Mouse (Mus musculus) CH12.LX (cell line): Measurements from ENCODE around the gene Mcm5. TPM values are rescaled to one million over a fixed set of nuclear protein-coding genes. Genes with fewer than 3 reads are reported as not detected.

Experiments used
- DNase-seq: peaks from one replicate; pipeline ENCODE4 v3.0.0-alpha.2; 2013; ENCODE audit errors: extremely low read depth
- H3K27ac ChIP-seq: 2 replicates; pipeline ENCODE4 v1.5.1; 2012; ENCODE audit warnings: low read depth, mild to moderate bottlenecking, control low read depth, moderate library complexity; ENCODE audit not compliant: insufficient read depth
- H3K27me3 ChIP-seq: replicated peaks from 2 replicates; pipeline ENCODE3; 2012; ENCODE audit warnings: inconsistent platforms
- H3K36me3 ChIP-seq, 2 experiments: replicated peaks in 1 of 2; 2 replicates each; pipeline versions ENCODE3 to v1.6.1; 2012; ENCODE audit warnings: inconsistent platforms in 1 of 2, low read length in 1 of 2, mild to moderate bottlenecking in 1 of 2, mixed read lengths in 1 of 2, moderate library complexity in 1 of 2; ENCODE audit not compliant: control insufficient read depth in 1 of 2, insufficient read depth in 1 of 2
- H3K4me1 ChIP-seq, 2 experiments: 2 replicates each; pipeline ENCODE4 v1.6.1; 2012; ENCODE audit warnings: inconsistent platforms in 1 of 2, moderate library complexity in 1 of 2; ENCODE audit not compliant: insufficient read depth in 2 of 2, control insufficient read depth in 1 of 2
- H3K4me2 ChIP-seq: 2 replicates; pipeline ENCODE4 v1.6.1; 2012; ENCODE audit warnings: low read depth, mild to moderate bottlenecking, control low read depth; ENCODE audit not compliant: poor library complexity, insufficient read depth, severe bottlenecking
- H3K4me3 ChIP-seq, 3 experiments: fragments of 150-350 bp in 1 of 3; sonication (generic) in 1 of 3; replicated peaks in 1 of 3; 2 replicates each; pipeline versions ENCODE3 to v1.5.1; 2011 to 2012; ENCODE audit warnings: low read depth in 2 of 3, low read length in 2 of 3, mild to moderate bottlenecking in 2 of 3, moderate library complexity in 2 of 3, control low read depth in 1 of 3, improper control_type of control experiment in 1 of 3, inconsistent platforms in 1 of 3, mixed read lengths in 1 of 3; ENCODE audit not compliant: poor library complexity in 1 of 3
- H3K79me2 ChIP-seq: replicated peaks from 2 replicates; pipeline ENCODE4 v1.6.1; 2012; ENCODE audit warnings: mild to moderate bottlenecking, moderate library complexity; ENCODE audit not compliant: control insufficient read depth, poor library complexity, insufficient read depth, severe bottlenecking; ENCODE audit errors: extremely low read depth
- H3K9ac ChIP-seq: 2 replicates; pipeline ENCODE4 v1.6.1; 2012; ENCODE audit warnings: low read depth, mild to moderate bottlenecking, control low read depth, moderate library complexity; ENCODE audit not compliant: insufficient read depth
- H3K9me3 ChIP-seq: replicated peaks from 2 replicates; pipeline ENCODE3; 2012; ENCODE audit warnings: low read length, inconsistent platforms, mixed read lengths
- BHLHE40 ChIP-seq: IDR thresholded peaks from 2 replicates; pipeline ENCODE4 v1.6.1; 2011; ENCODE audit warnings: mild to moderate bottlenecking, low read depth, low read length, improper control_type of control experiment
- CTCF ChIP-seq, 2 experiments: IDR thresholded peaks in 1 of 2; conservative IDR thresholded peaks in 1 of 2; 2 replicates each; pipeline ENCODE4 v1.5.1; 2011 to 2012; ENCODE audit warnings: low read depth in 2 of 2, low read length in 2 of 2, improper control_type of control experiment in 1 of 2, inconsistent platforms in 1 of 2, mild to moderate bottlenecking in 1 of 2, moderate library complexity in 1 of 2
- E2F4 ChIP-seq: IDR thresholded peaks from 2 replicates; pipeline ENCODE4 v1.6.1; 2011; ENCODE audit warnings: low read depth, low read length, improper control_type of control experiment; ENCODE audit not compliant: insufficient replicate concordance
- EP300 ChIP-seq: IDR thresholded peaks from 2 replicates; pipeline ENCODE4 v1.6.1; 2011; ENCODE audit warnings: low read length, improper control_type of control experiment
- ETS1 ChIP-seq: conservative IDR thresholded peaks from 2 replicates; pipeline ENCODE4 v1.6.1; 2012; ENCODE audit warnings: low read depth, mild to moderate bottlenecking, inconsistent platforms, low read length, improper control_type of control experiment, moderate library complexity
- IRF4 ChIP-seq: IDR thresholded peaks from 2 replicates; pipeline ENCODE4 v1.6.1; 2014; ENCODE audit warnings: low read depth, mild to moderate bottlenecking, inconsistent platforms, low read length, improper control_type of control experiment
- JUN ChIP-seq: IDR thresholded peaks from 2 replicates; pipeline ENCODE4 v1.6.1; 2011; ENCODE audit warnings: low read depth, mild to moderate bottlenecking, low read length, improper control_type of control experiment, moderate library complexity; ENCODE audit not compliant: insufficient read depth
- KAT2A ChIP-seq: IDR thresholded peaks from 2 replicates; pipeline ENCODE4 v1.6.1; 2012; ENCODE audit warnings: low read length, improper control_type of control experiment, inconsistent platforms; ENCODE audit not compliant: insufficient replicate concordance
- MAFK ChIP-seq: IDR thresholded peaks from 2 replicates; pipeline ENCODE4 v1.6.1; 2011; ENCODE audit warnings: low read length, improper control_type of control experiment; ENCODE audit not compliant: insufficient replicate concordance
- MEF2A ChIP-seq: IDR thresholded peaks from 2 replicates; pipeline ENCODE4 v1.6.1; 2014; ENCODE audit warnings: low read depth, mild to moderate bottlenecking, inconsistent platforms, low read length, improper control_type of control experiment, borderline replicate concordance
- MXI1 ChIP-seq: IDR thresholded peaks from 2 replicates; pipeline ENCODE4 v1.6.1; 2011; ENCODE audit warnings: mild to moderate bottlenecking, low read depth, low read length, improper control_type of control experiment
- MYC ChIP-seq: IDR thresholded peaks from 2 replicates; pipeline ENCODE4 v1.6.1; 2011; ENCODE audit warnings: low read depth, mild to moderate bottlenecking, improper control_type of control experiment, low read length
- NELFE ChIP-seq: IDR thresholded peaks from 2 replicates; pipeline ENCODE4 v1.6.1; 2011; ENCODE audit warnings: low read depth, low read length, improper control_type of control experiment
- NRF1 ChIP-seq: IDR thresholded peaks from 2 replicates; pipeline ENCODE4 v1.6.1; 2014; ENCODE audit warnings: low read depth, mild to moderate bottlenecking, inconsistent platforms, low read length, improper control_type of control experiment, moderate library complexity
- POLR2A ChIP-seq: IDR thresholded peaks from 2 replicates; pipeline ENCODE4 v1.6.1; 2011; ENCODE audit warnings: low read depth, mild to moderate bottlenecking, improper control_type of control experiment, low read length
- POLR2AphosphoS2 ChIP-seq: IDR thresholded peaks from 2 replicates; pipeline ENCODE4 v1.6.1; 2011; ENCODE audit warnings: low read depth, low read length, improper control_type of control experiment
- RAD21 ChIP-seq: IDR thresholded peaks from 2 replicates; pipeline ENCODE4 v1.6.1; 2011; ENCODE audit warnings: low read depth, mild to moderate bottlenecking, low read length, improper control_type of control experiment, moderate library complexity
- SIN3A ChIP-seq: IDR thresholded peaks from 2 replicates; pipeline ENCODE4 v1.6.1; 2012; ENCODE audit warnings: low read length, improper control_type of control experiment, inconsistent platforms
- SMC3 ChIP-seq: IDR thresholded peaks from 2 replicates; pipeline ENCODE4 v1.6.1; 2011; ENCODE audit warnings: low read depth, low read length, improper control_type of control experiment
- UBTF ChIP-seq: IDR thresholded peaks from 2 replicates; pipeline ENCODE4 v1.6.1; 2012; ENCODE audit warnings: low read depth, mild to moderate bottlenecking, inconsistent platforms, low read length, improper control_type of control experiment, moderate library complexity
- USF2 ChIP-seq: conservative IDR thresholded peaks from 2 replicates; pipeline ENCODE4 v1.6.1; 2011; ENCODE audit warnings: low read depth, low read length, improper control_type of control experiment
- ZC3H11A ChIP-seq: IDR thresholded peaks from 2 replicates; pipeline ENCODE4 v1.6.1; 2012; ENCODE audit warnings: low read depth, mild to moderate bottlenecking, inconsistent platforms, low read length, improper control_type of control experiment
- ZNF384 ChIP-seq: IDR thresholded peaks from 2 replicates; pipeline ENCODE4 v1.6.1; 2012; ENCODE audit warnings: low read depth, low read length, improper control_type of control experiment, inconsistent platforms
- dilution Hi-C: fragments of 300-500 bp; cut with MboI; formaldehyde crosslinking; loops from 2 replicates; pipeline ENCODE4 v1.14.3; 2020; ENCODE audit warnings: low sequenced_read_pairs; ENCODE audit not compliant: extremely low pct_unique_long_range_greater_than_20kb, extremely low pct_ligation_motif_present
- in situ Hi-C: fragments of 300-500 bp; cut with MboI; formaldehyde crosslinking; loops from 3 replicates; pipeline ENCODE4 v1.14.3; 2019; ENCODE audit warnings: low sequenced_read_pairs, low pct_ligation_motif_present, low pct_unique_long_range_greater_than_20kb, mixed read lengths
- polyA plus RNA-seq: library from polyadenylated mRNA; unstranded; fragments of >175 nt; gene quantifications from 2 replicates; pipeline ENCODE4 v1.2.1, GENCODE M21; 2012; ENCODE audit warnings: low read depth; ENCODE audit not compliant: insufficient read length
- total RNA-seq, 2 experiments: library from RNA; depleted of rRNA; stranded (reverse); fragments of 300-350 nt in 1 of 2; fragments of >200 nt in 1 of 2; gene quantifications; 2 replicates each; pipeline ENCODE4 v1.2.3; 2012 to 2014

Gene Mcm5
- total and polyA plus RNA-seq, 3 experiments: 259 to 332 (median 282) TPM

DNA sequence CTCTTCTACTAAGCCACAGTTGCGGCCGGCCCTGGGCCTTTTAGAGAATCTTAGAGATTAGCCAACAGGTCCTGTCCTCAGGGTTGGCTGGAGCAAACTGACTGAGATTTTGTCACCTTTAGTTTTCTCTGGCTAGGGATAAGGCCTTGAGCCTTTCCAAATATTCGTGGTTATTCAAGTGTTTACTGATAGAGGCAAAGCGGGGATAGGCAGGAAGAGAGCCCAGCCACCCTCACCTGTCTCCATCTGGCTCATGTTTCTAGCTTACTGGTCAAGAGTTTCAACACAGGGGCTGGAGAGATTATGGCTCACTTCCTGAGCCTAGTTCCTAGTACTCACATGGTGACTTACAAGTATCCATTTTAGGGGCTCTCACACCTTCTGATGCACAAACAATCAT, 6.4 kb upstream of the Mcm5 start:
- Histone ChIP-seq H3K4me2 (no peak overlapping the region), H3K4me3 (no peak overlapping the region), H3K36me3 (peaks cover 32 to 59% of the 10 kb centered on the region in 2 experiments), H3K79me2 (no peaks in the 10 kb centered on the region), H3K9me3 (no peaks in the 10 kb centered on the region), H3K27me3 (no peaks in the 10 kb centered on the region), H3K9ac (no peak overlapping the region), H3K27ac (no peak overlapping the region)
- in situ Hi-C loops (no loop called here), dilution Hi-C loops (no loop called here)
- no peak for DNase-seq
- no peak for TF ChIP-seq ZC3H11A
- TF ChIP-seq RAD21: no peak
- TF ChIP-seq JUN: no peak
- TF ChIP-seq CTCF (conservative IDR thresholded peaks at IDR 0.05 in 1 of 2, IDR thresholded peaks at IDR 0.05 in 1 of 2; ENCODE audit: low read depth in 2 of 2, low read length in 2 of 2): no peak
- no peak for TF ChIP-seq POLR2A
- no peak for TF ChIP-seq EP300
- no peak for TF ChIP-seq KAT2A
- TF ChIP-seq MEF2A: no peak
- TF ChIP-seq, all 38 proteins: peak for 0
- peaks cover 0 to under 1% of the 10 kb centered on the region in 2 experiments; a peak in 2 of 4 replicates for H3K4me1 ChIP-seq

DNA sequence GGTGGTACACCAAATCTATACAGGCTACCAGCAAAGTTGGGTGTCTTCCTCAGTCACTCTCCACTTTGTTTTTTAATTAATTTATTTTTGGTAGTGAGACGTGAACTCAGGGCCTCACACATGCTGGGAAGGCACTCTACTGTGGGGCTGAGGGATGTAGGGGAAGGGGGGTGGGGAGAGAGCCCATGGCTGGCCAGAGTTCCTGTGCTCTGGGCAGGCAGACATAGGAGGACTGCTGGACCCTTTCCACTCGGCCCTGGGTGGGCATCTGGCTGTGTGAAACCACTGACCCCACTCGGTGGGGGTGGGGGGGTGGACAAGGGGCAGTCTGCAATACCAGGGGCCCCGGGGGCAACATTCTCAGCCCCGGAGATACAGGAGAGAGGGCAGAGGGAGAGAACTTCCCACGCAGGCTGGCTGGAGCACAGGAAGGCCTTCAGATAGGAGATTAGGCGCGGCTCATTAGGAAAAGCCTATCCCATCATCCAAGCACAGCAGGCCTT, 5.9 kb upstream of the Mcm5 start:
- no peak for TF ChIP-seq NELFE
- no peak for TF ChIP-seq RAD21
- TF ChIP-seq MXI1: no peak
- no peak for TF ChIP-seq MYC
- TF ChIP-seq MAFK: no peak
- peaks cover 28 to 54% of the 10 kb centered on the region in 2 experiments for H3K36me3 ChIP-seq
- dilution Hi-C loops (no loop called here), in situ Hi-C loops (no loop called here)
- H3K4me2 ChIP-seq: no peak overlapping the region
- peaks cover 0 to 4% of the 10 kb centered on the region in 2 experiments; a peak in 2 of 4 replicates for H3K4me1 ChIP-seq
- no peaks in the 10 kb centered on the region for H3K9me3 ChIP-seq
- H3K9ac ChIP-seq: no peak overlapping the region
- no peaks in the 10 kb centered on the region for H3K27me3 ChIP-seq
- no peak overlapping the region for H3K27ac ChIP-seq
- DNase-seq: no peak
- no peaks in the 10 kb centered on the region for H3K79me2 ChIP-seq
- H3K4me3 ChIP-seq: no peak overlapping the region

DNA sequence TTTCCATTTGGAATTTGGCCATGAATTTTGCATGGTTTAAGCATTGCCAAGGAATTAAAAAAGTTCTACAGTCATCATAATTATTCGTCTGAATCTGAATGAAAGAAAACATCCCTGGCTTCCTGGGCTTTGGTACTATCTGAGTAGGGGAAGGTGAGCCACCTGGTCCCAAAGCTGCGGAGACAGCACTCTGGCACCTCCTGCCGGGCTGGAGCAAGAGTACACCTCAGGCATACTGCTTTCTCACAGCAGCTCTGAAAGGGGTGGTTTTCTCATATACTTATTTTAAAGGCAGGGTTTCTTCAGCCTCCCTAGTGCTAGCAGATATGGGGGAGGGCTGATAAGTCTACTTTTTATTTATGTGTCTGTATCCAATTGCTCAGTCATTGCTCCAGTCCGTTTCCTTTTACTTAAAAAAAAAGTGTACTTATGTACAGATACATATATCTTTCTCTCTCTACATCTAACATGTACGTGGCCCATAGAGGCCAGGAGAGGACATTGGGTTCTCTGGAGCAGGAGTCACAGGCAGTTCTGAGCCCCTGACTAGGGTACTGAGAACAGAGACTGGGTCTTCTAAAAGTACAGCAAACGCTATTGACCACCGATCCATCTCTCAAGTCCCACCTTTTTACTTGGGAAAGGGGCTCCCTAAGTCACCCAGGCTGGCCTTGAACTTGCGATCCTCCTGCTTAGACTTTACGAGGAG, 688 bp upstream of the Mcm5 start:
- in situ Hi-C loops: loop anchor here (5.0 kb wide), 1 partner anchor 36 kb away; no protein-coding TSS in a partner anchor
- H3K9me3 ChIP-seq: no peaks in the 10 kb centered on the region
- TF ChIP-seq CTCF (conservative IDR thresholded peaks at IDR 0.05 in 1 of 2, IDR thresholded peaks at IDR 0.05 in 1 of 2; ENCODE audit: low read depth in 2 of 2, low read length in 2 of 2) (peak; percentile 66 to 96), E2F4 (no peak), SMC3 (peak; percentile 95), UBTF (no peak), MEF2A (peak; percentile 35; the same call in 1 of the 2 replicates), RAD21 (peak; percentile 95), BHLHE40 (peak; percentile 60), SIN3A (peak; percentile 74), POLR2AphosphoS2 (no peak), NRF1 (0 out of 2 replicates have a peak, but pooled peaks have one; percentile 36), IRF4 (peak; percentile 62), NELFE (peak; percentile 59; the same call in 1 of the 2 replicates), USF2 (no peak), ZNF384 (0 out of 2 replicates have a peak, but pooled peaks have one; percentile 11), ETS1 (no peak)

More for the DNA sequence above, 688 bp upstream of the Mcm5 start:
- DNase-seq: peak; percentile 86
- H3K4me2 ChIP-seq: peak overlapping the region; percentile 59
- dilution Hi-C loops: no loop called here
- peak overlapping the region; percentile 64 to 90 (median 72) for H3K4me3 ChIP-seq
- H3K79me2 ChIP-seq: peaks cover 36% of the 10 kb centered on the region
- peak overlapping the region; percentile 42; the same call in 1 of the 2 replicates for H3K27ac ChIP-seq
- H3K36me3 ChIP-seq: peaks cover 24 to 50% of the 10 kb centered on the region in 2 experiments
- peaks cover 11 to 32% of the 10 kb centered on the region in 2 experiments for H3K4me1 ChIP-seq
- H3K27me3 ChIP-seq: no peaks in the 10 kb centered on the region
- H3K9ac ChIP-seq: peak overlapping the region; percentile 97
